Mouse (Mus musculus) heart, embryonic 11.5 days (tissue): ENCODE measurements around the gene Tdrd9. TPM values are rescaled to one million over a fixed set of nuclear protein-coding genes. Genes with fewer than 3 reads are reported as not detected.

Source experiments
- ATAC-seq: fragments of 200-750 bp; cut with Nextera tagmentation; replicated peaks from 2 replicates; pipeline ENCODE4 v1.8.0; 2017; ENCODE audit warnings: moderate library complexity; ENCODE audit not compliant: insufficient number of reproducible peaks, low FRiP score, low TSS enrichment
- H3K27ac ChIP-seq: fragments of 300-500 bp; sonication (generic); 2 replicates; pipeline ENCODE4 v1.5.1; 2014; ENCODE audit warnings: mild to moderate bottlenecking, low read depth, low read length
- H3K27me3 ChIP-seq: fragments of 300-500 bp; sonication (generic); 2 replicates; pipeline ENCODE4 v1.6.1; 2014; ENCODE audit warnings: mild to moderate bottlenecking, low read length, mixed read lengths; ENCODE audit not compliant: control insufficient read depth, insufficient read depth
- H3K36me3 ChIP-seq: fragments of 300-500 bp; sonication (generic); 2 replicates; pipeline ENCODE4 v1.6.1; 2014; ENCODE audit warnings: mild to moderate bottlenecking, low read length, moderate library complexity, mixed read lengths; ENCODE audit not compliant: control insufficient read depth, insufficient read depth
- H3K4me1 ChIP-seq: fragments of 300-500 bp; sonication (generic); 2 replicates; pipeline ENCODE4 v1.6.1; 2014; ENCODE audit warnings: low read length; ENCODE audit not compliant: control insufficient read depth, insufficient read depth
- H3K4me2 ChIP-seq: fragments of 300-500 bp; sonication (generic); 2 replicates; pipeline ENCODE4 v1.6.1; 2014; ENCODE audit warnings: mild to moderate bottlenecking, moderate library complexity
- H3K4me3 ChIP-seq: fragments of 300-500 bp; sonication (generic); 2 replicates; pipeline ENCODE4 v1.5.1; 2014; ENCODE audit warnings: low read depth, low read length
- H3K9ac ChIP-seq: fragments of 300-500 bp; sonication (generic); 2 replicates; pipeline ENCODE4 v1.6.1; 2014; ENCODE audit warnings: mild to moderate bottlenecking, low read depth, low read length, moderate library complexity
- H3K9me3 ChIP-seq: fragments of 300-500 bp; sonication (generic); replicated peaks from 2 replicates; pipeline ENCODE4 v1.6.1; 2016; ENCODE audit warnings: low read length; ENCODE audit not compliant: control insufficient read depth
- WGBS: fragments of 180-500 bp; shearing (Covaris S2); extraction: QIAGEN DNeasy Blood & Tissue Kit; methylation state at CpG from one replicate; pipeline ENCODE4 v1.1.7; 2014; ENCODE audit not compliant: insufficient replicate concordance; 5-methylcytosine and 5-hydroxymethylcytosine counted together
- polyA plus RNA-seq: library from polyadenylated mRNA; unstranded; fragments of >200 nt; fragmentation: Nextera tagmentation; extraction: Ambion mirVana; gene quantifications from 2 replicates; pipeline ENCODE4 v1.2.1, GENCODE M21; 2014

Gene Tdrd9
- polyA plus RNA-seq, 1 experiment from 2014 or later, result 0.31 TPM

- no peaks in the 10 kb centered on the region for H3K4me1 ChIP-seq
- H3K4me2 ChIP-seq, result no peak overlapping the region
- H3K27ac ChIP-seq, result no peak overlapping the region
- no peak overlapping the region for H3K4me3 ChIP-seq
- 61% methylated on average over 13 of the region's 13 CpGs for WGBS
- no peak for ATAC-seq
- H3K27me3 ChIP-seq, result no peaks in the 10 kb centered on the region
- H3K9ac ChIP-seq, result no peak overlapping the region
- H3K9me3 ChIP-seq, result no peaks in the 10 kb centered on the region
- H3K36me3 ChIP-seq, result no peaks in the 10 kb centered on the region
These were observed 124.8 kb downstream of the Tdrd9 start for GRCm38 (mm10) chr12:112096051-112096732.

GRCm38 (mm10) chr12:112096733-112097117 is 125.4 kb downstream of the Tdrd9 start:
- no peak overlapping the region for H3K4me2 ChIP-seq
- H3K27ac ChIP-seq, result no peak overlapping the region
- ATAC-seq, result no peak
- H3K36me3 ChIP-seq, result no peaks in the 10 kb centered on the region
- no peak overlapping the region for H3K9ac ChIP-seq
- no peak overlapping the region for H3K4me3 ChIP-seq
- no peaks in the 10 kb centered on the region for H3K9me3 ChIP-seq
- H3K4me1 ChIP-seq, result no peaks in the 10 kb centered on the region
- WGBS, result 60% methylated on average over 8 of the region's 8 CpGs
- no peaks in the 10 kb centered on the region for H3K27me3 ChIP-seq

- Histone ChIP-seq H3K4me2 (no peak overlapping the region), H3K9me3 (no peaks in the 10 kb centered on the region), H3K27ac (no peak overlapping the region), H3K36me3 (no peaks in the 10 kb centered on the region), H3K4me3 (no peak overlapping the region), H3K4me1 (no peaks in the 10 kb centered on the region), H3K27me3 (no peaks in the 10 kb centered on the region), H3K9ac (no peak overlapping the region)
- no peak for ATAC-seq
- WGBS, result 49% methylated on average over 4 of the region's 4 CpGs
These were observed 128.7 kb downstream of the Tdrd9 start for GRCm38 (mm10) chr12:112100106-112100505.

- Histone ChIP-seq H3K36me3 (no peaks in the 10 kb centered on the region), H3K9ac (no peak overlapping the region), H3K4me3 (no peak overlapping the region), H3K27ac (no peak overlapping the region), H3K4me1 (no peaks in the 10 kb centered on the region), H3K27me3 (0 out of 2 replicates have a peak, but pooled peaks cover 3% of the 10 kb centered on the region), H3K9me3 (no peaks in the 10 kb centered on the region), H3K4me2 (no peak overlapping the region)
- WGBS, result 50% methylated on average over 4 of the region's 4 CpGs
- ATAC-seq, result no peak
These were observed 129.7 kb downstream of the Tdrd9 start for GRCm38 (mm10) chr12:112101045-112101444.

- no peaks in the 10 kb centered on the region for H3K36me3 ChIP-seq
- H3K9me3 ChIP-seq, result no peaks in the 10 kb centered on the region
- H3K9ac ChIP-seq, result no peak overlapping the region
- peaks cover 13% of the 10 kb centered on the region for H3K27me3 ChIP-seq
- 73% methylated on average over 5 of the region's 5 CpGs for WGBS
- H3K27ac ChIP-seq, result no peak overlapping the region
- H3K4me1 ChIP-seq, result no peaks in the 10 kb centered on the region
- no peak overlapping the region for H3K4me3 ChIP-seq
- no peak for ATAC-seq
- H3K4me2 ChIP-seq, result no peak overlapping the region
These were observed 131.8 kb downstream of the Tdrd9 start for GRCm38 (mm10) chr12:112103179-112103578.

- Histone ChIP-seq H3K4me3 (no peak overlapping the region), H3K27me3 (peaks cover 21% of the 10 kb centered on the region), H3K4me1 (no peaks in the 10 kb centered on the region), H3K36me3 (no peaks in the 10 kb centered on the region), H3K27ac (no peak overlapping the region), H3K4me2 (no peak overlapping the region), H3K9ac (no peak overlapping the region), H3K9me3 (no peaks in the 10 kb centered on the region)
- no peak for ATAC-seq
- 79% methylated on average over 11 of the region's 11 CpGs for WGBS
These were observed 133.5 kb downstream of the Tdrd9 start for GRCm38 (mm10) chr12:112104890-112105289.

- Histone ChIP-seq H3K27ac (no peak within 1 kb of the TSS), H3K9ac (no peak within 1 kb of the TSS), H3K27me3 (peaks cover 22% of the 10 kb centered on the region), H3K9me3 (no peaks in the 10 kb centered on the region), H3K36me3 (no peaks in the 10 kb centered on the region), H3K4me2 (peak within 1 kb of the TSS; percentile 62), H3K4me3 (peak within 1 kb of the TSS; percentile 32), H3K4me1 (no peaks in the 10 kb centered on the region)
- WGBS, result 2% methylated on average over 14 of the region's 14 CpGs
- no peak; the same call in 1 of the 2 replicates for ATAC-seq
These were observed 135.2 kb downstream of the Tdrd9 start, which contains the start of gene Aspg for GRCm38 (mm10) chr12:112106541-112106971. Gene Aspg (plus strand): TSS chr12:112106679.

GRCm38 (mm10) chr12:112107685-112108084 is 136.3 kb downstream of the Tdrd9 start:
- 78% methylated on average over 8 of the region's 8 CpGs for WGBS
- Histone ChIP-seq H3K9me3 (no peaks in the 10 kb centered on the region), H3K4me2 (no peak overlapping the region), H3K27me3 (peaks cover 26% of the 10 kb centered on the region), H3K36me3 (no peaks in the 10 kb centered on the region), H3K27ac (no peak overlapping the region), H3K4me1 (no peaks in the 10 kb centered on the region), H3K4me3 (no peak overlapping the region), H3K9ac (no peak overlapping the region)
- no peak for ATAC-seq
